Mouse (Mus musculus) liver, embryonic 14.5 days (tissue): ENCODE results near the gene Syt5. TPM values are rescaled to one million over a fixed set of nuclear protein-coding genes. Genes with fewer than 3 reads are reported as not detected.

Experiments used
- ATAC-seq: fragments of 200-750 bp; cut with Nextera tagmentation; 2 replicates; pipeline ENCODE4 v1.8.0; 2017; ENCODE audit warnings: moderate number of reproducible peaks, mild to moderate bottlenecking, moderate library complexity; ENCODE audit not compliant: insufficient read depth
- DNase-seq, 3 experiments: peaks; one replicate each; pipeline ENCODE4 v3.0.0-alpha.2; 2012 to 2013; ENCODE audit warnings: low read depth in 3 of 3, low spot score in 3 of 3
- H3K27ac ChIP-seq: fragments of 300-500 bp; sonication (generic); 2 replicates; pipeline ENCODE4 v1.5.1; 2014; ENCODE audit warnings: moderate library complexity, mild to moderate bottlenecking, control low read depth, inconsistent platforms
- H3K27me3 ChIP-seq: fragments of 300-500 bp; sonication (generic); 2 replicates; pipeline ENCODE4 v1.6.1; 2014; ENCODE audit warnings: mild to moderate bottlenecking, low read length, moderate library complexity; ENCODE audit not compliant: control insufficient read depth, insufficient read depth
- H3K36me3 ChIP-seq: fragments of 300-500 bp; sonication (generic); replicated peaks from 2 replicates; pipeline ENCODE4 v1.6.1; 2014; ENCODE audit warnings: low read depth; ENCODE audit not compliant: control insufficient read depth, insufficient read depth
- H3K4me1 ChIP-seq, 2 experiments: fragments of 200-500 bp in 1 of 2; fragments of 300-500 bp in 1 of 2; sonication (generic) in 1 of 2; replicated peaks; 2 replicates each; pipeline ENCODE4 v1.6.1; 2012 to 2014; ENCODE audit warnings: antibody characterized with exemption in 1 of 2, inconsistent platforms in 1 of 2, low read length in 1 of 2; ENCODE audit not compliant: control insufficient read depth in 2 of 2, insufficient read depth in 2 of 2
- H3K4me2 ChIP-seq: fragments of 300-500 bp; sonication (generic); 2 replicates; pipeline ENCODE4 v1.6.1; 2014; ENCODE audit warnings: low read depth, mild to moderate bottlenecking, control low read depth, moderate library complexity
- H3K4me3 ChIP-seq, 2 experiments: fragments of 200-500 bp in 1 of 2; fragments of 300-500 bp in 1 of 2; sonication (generic) in 1 of 2; 2 replicates each; pipeline ENCODE4 v1.5.1; 2012 to 2014; ENCODE audit warnings: low read depth in 2 of 2, low read length in 2 of 2, mild to moderate bottlenecking in 2 of 2, control low read depth in 1 of 2, inconsistent platforms in 1 of 2, moderate library complexity in 1 of 2; ENCODE audit not compliant: insufficient read depth in 1 of 2
- H3K9ac ChIP-seq: fragments of 300-500 bp; sonication (generic); replicated peaks from 2 replicates; pipeline ENCODE4 v1.6.1; 2014; ENCODE audit warnings: mild to moderate bottlenecking, control low read depth, moderate library complexity
- H3K9me3 ChIP-seq: fragments of 300-500 bp; sonication (generic); 2 replicates; pipeline ENCODE4 v1.6.1; 2016; ENCODE audit warnings: low read length, mixed read lengths; ENCODE audit not compliant: control insufficient read depth
- CTCF ChIP-seq: IDR thresholded peaks from 2 replicates; pipeline ENCODE4 v1.5.1; 2016; ENCODE audit warnings: antibody characterized with exemption, low read depth, control low read depth
- EP300 ChIP-seq: IDR thresholded peaks from 2 replicates; pipeline ENCODE4 v1.6.1; 2016; ENCODE audit warnings: antibody characterized with exemption, low read depth
- WGBS: fragments of 180-500 bp; shearing (Covaris S2); extraction: QIAGEN DNeasy Blood & Tissue Kit; methylation state at CpG from one replicate; pipeline ENCODE4 v1.1.7; 2014; ENCODE audit not compliant: insufficient replicate concordance; 5-methylcytosine and 5-hydroxymethylcytosine counted together
- microRNA-seq: library from miRNA; unstranded; fragments of <30 nt; microRNA quantifications from one replicate; pipeline ENCODE4, GENCODE M21; 2016
- polyA plus RNA-seq, 2 experiments: library from polyadenylated mRNA; depleted of rRNA in 1 of 2; stranded (reverse) in 1 of 2; unstranded in 1 of 2; fragments of >200 nt; fragmentation: Nextera tagmentation in 1 of 2; extraction: Ambion mirVana in 1 of 2; gene quantifications; 2 replicates each; pipeline versions ENCODE4 v1.2.1 to v1.2.3; 2012 to 2014

The Syt5 gene
- polyA plus RNA-seq, 2 experiments = 0.22 to 0.81 TPM

GRCm38 (mm10) chr7:4492284-4493224, 54.8 kb downstream of the Syt5 start:
- DNase-seq = no peak
- H3K27me3 ChIP-seq = no peaks in the 10 kb centered on the region
- H3K4me2 ChIP-seq = no peak overlapping the region
- no peak overlapping the region for H3K4me3 ChIP-seq
- peaks cover 22% of the 10 kb centered on the region for H3K36me3 ChIP-seq
- peaks cover 13 to 33% of the 10 kb centered on the region in 2 experiments for H3K4me1 ChIP-seq
- no peak overlapping the region for H3K9ac ChIP-seq
- 63% methylated on average over 13 of the region's 13 CpGs for WGBS
- no peak for TF ChIP-seq EP300
- no peak for TF ChIP-seq CTCF
- H3K9me3 ChIP-seq = no peaks in the 10 kb centered on the region
- 0 out of 2 replicates have a peak, but pooled peaks have one; percentile 14 for ATAC-seq
- H3K27ac ChIP-seq = no peak overlapping the region

- H3K4me1 ChIP-seq = peaks cover 13 to 33% of the 10 kb centered on the region in 2 experiments
- no peak overlapping the region for H3K4me3 ChIP-seq
- 49% methylated on average over 6 of the region's 6 CpGs for WGBS
- DNase-seq (no peak), ATAC-seq (no peak)
- H3K4me2 ChIP-seq = no peak overlapping the region
- H3K9me3 ChIP-seq = no peaks in the 10 kb centered on the region
- peaks cover 14% of the 10 kb centered on the region for H3K36me3 ChIP-seq
- H3K9ac ChIP-seq = no peak overlapping the region
- H3K27ac ChIP-seq = no peak overlapping the region
- no peaks in the 10 kb centered on the region for H3K27me3 ChIP-seq
- TF ChIP-seq CTCF (no peak), EP300 (no peak)
Measured at GRCm38 (mm10) chr7:4491308-4491707, 56.0 kb downstream of the Syt5 start.

Small RNA genes lying within 50 kb of the gene (microRNA-seq; reads per million reads assigned to microRNA genes)
- not detected for gene Gm23577

Other genes with a start within 250 kb of the Syt5 start
- gene Ncr1, start 209.8 kb downstream of the Syt5 start, polyA plus RNA-seq (2012; rRNA removed) = 0.03 TPM in 1 of 2 replicates, not detected in the other
- not detected in 2 replicates for gene Ncr1, start 209.8 kb downstream of the Syt5 start, polyA plus RNA-seq (2014; fragmentation: Nextera tagmentation; extraction: Ambion mirVana)
- gene Gp6, start 149.8 kb downstream of the Syt5 start, polyA plus RNA-seq (2012; rRNA removed) = 1.1 TPM in 2 replicates
- 3.6 and 4.6 TPM in 2 replicates for gene Gp6, start 149.8 kb downstream of the Syt5 start, polyA plus RNA-seq (2014; fragmentation: Nextera tagmentation; extraction: Ambion mirVana)
- 3.1 and 4.0 TPM in 2 replicates for gene Rdh13, start 101.9 kb downstream of the Syt5 start, polyA plus RNA-seq (2012; rRNA removed)
- 5.2 and 5.6 TPM in 2 replicates for gene Rdh13, start 101.9 kb downstream of the Syt5 start, polyA plus RNA-seq (2014; fragmentation: Nextera tagmentation; extraction: Ambion mirVana)
- 1.0 and 1.6 TPM in 2 replicates for gene Eps8l1, start 86.9 kb downstream of the Syt5 start, polyA plus RNA-seq (2012; rRNA removed)
- gene Eps8l1, start 86.9 kb downstream of the Syt5 start, polyA plus RNA-seq (2014; fragmentation: Nextera tagmentation; extraction: Ambion mirVana) = 0.10 and 1.2 TPM in 2 replicates
- gene Ppp1r12c, start 45.9 kb downstream of the Syt5 start, polyA plus RNA-seq (2012; rRNA removed) = 16.2 and 22.2 TPM in 2 replicates
- 15.6 and 22.2 TPM in 2 replicates for gene Ppp1r12c, start 45.9 kb downstream of the Syt5 start, polyA plus RNA-seq (2014; fragmentation: Nextera tagmentation; extraction: Ambion mirVana)
- gene Tnnt1, start 31.2 kb downstream of the Syt5 start, polyA plus RNA-seq (2012; rRNA removed) = 2.0 and 4.0 TPM in 2 replicates
- 2.6 and 3.3 TPM in 2 replicates for gene Tnnt1, start 31.2 kb downstream of the Syt5 start, polyA plus RNA-seq (2014; fragmentation: Nextera tagmentation; extraction: Ambion mirVana)
- 0.30 and 0.35 TPM in 2 replicates for gene Tnni3, start 23.3 kb downstream of the Syt5 start, polyA plus RNA-seq (2012; rRNA removed)
- gene Tnni3, start 23.3 kb downstream of the Syt5 start, polyA plus RNA-seq (2014; fragmentation: Nextera tagmentation; extraction: Ambion mirVana) = 0.45 TPM in 1 of 2 replicates, not detected in the other
- 0.39 and 0.42 TPM in 2 replicates for gene Dnaaf3, start 15.1 kb downstream of the Syt5 start, polyA plus RNA-seq (2012; rRNA removed)
- 0.09 TPM in 1 of 2 replicates, not detected in the other for gene Dnaaf3, start 15.1 kb downstream of the Syt5 start, polyA plus RNA-seq (2014; fragmentation: Nextera tagmentation; extraction: Ambion mirVana)
- gene Ptprh, start 56.5 kb upstream of the Syt5 start, polyA plus RNA-seq (2012; rRNA removed) = not detected in 2 replicates
- gene Ptprh, start 56.5 kb upstream of the Syt5 start, polyA plus RNA-seq (2014; fragmentation: Nextera tagmentation; extraction: Ambion mirVana) = not detected in 2 replicates
- gene Tmem86b, start 83.9 kb upstream of the Syt5 start, polyA plus RNA-seq (2012; rRNA removed) = 36.4 and 51.0 TPM in 2 replicates
- gene Tmem86b, start 83.9 kb upstream of the Syt5 start, polyA plus RNA-seq (2014; fragmentation: Nextera tagmentation; extraction: Ambion mirVana) = 30.5 and 32.9 TPM in 2 replicates
- gene Ppp6r1, start 111.5 kb upstream of the Syt5 start, polyA plus RNA-seq (2012; rRNA removed) = 30.8 and 33.6 TPM in 2 replicates
- 4.3 and 5.1 TPM in 2 replicates for gene Ppp6r1, start 111.5 kb upstream of the Syt5 start, polyA plus RNA-seq (2014; fragmentation: Nextera tagmentation; extraction: Ambion mirVana)
- gene Hspbp1, start 137.5 kb upstream of the Syt5 start, polyA plus RNA-seq (2012; rRNA removed) = 28.2 and 38.5 TPM in 2 replicates
- 56.7 and 60.6 TPM in 2 replicates for gene Hspbp1, start 137.5 kb upstream of the Syt5 start, polyA plus RNA-seq (2014; fragmentation: Nextera tagmentation; extraction: Ambion mirVana)
- gene Brsk1, start 143.1 kb upstream of the Syt5 start, polyA plus RNA-seq (2012; rRNA removed) = 0.39 and 0.54 TPM in 2 replicates
- gene Brsk1, start 143.1 kb upstream of the Syt5 start, polyA plus RNA-seq (2014; fragmentation: Nextera tagmentation; extraction: Ambion mirVana) = not detected in 2 replicates
- gene Tmem150b, start 177.7 kb upstream of the Syt5 start, polyA plus RNA-seq (2012; rRNA removed) = 0.31 TPM in 2 replicates
- 0.18 TPM in 1 of 2 replicates, not detected in the other for gene Tmem150b, start 177.7 kb upstream of the Syt5 start, polyA plus RNA-seq (2014; fragmentation: Nextera tagmentation; extraction: Ambion mirVana)
- gene Kmt5c, start 192.6 kb upstream of the Syt5 start, polyA plus RNA-seq (2012; rRNA removed) = 75.7 and 78.7 TPM in 2 replicates
- 37.8 and 44.7 TPM in 2 replicates for gene Kmt5c, start 192.6 kb upstream of the Syt5 start, polyA plus RNA-seq (2014; fragmentation: Nextera tagmentation; extraction: Ambion mirVana)
- 111 and 119 TPM in 2 replicates for gene Cox6b2, start 205.6 kb upstream of the Syt5 start, polyA plus RNA-seq (2012; rRNA removed)
- gene Cox6b2, start 205.6 kb upstream of the Syt5 start, polyA plus RNA-seq (2014; fragmentation: Nextera tagmentation; extraction: Ambion mirVana) = 81.9 and 88.1 TPM in 2 replicates
- gene Fam71e2, start 223.8 kb upstream of the Syt5 start, polyA plus RNA-seq (2012; rRNA removed) = not detected in 2 replicates
- not detected in 2 replicates for gene Fam71e2, start 223.8 kb upstream of the Syt5 start, polyA plus RNA-seq (2014; fragmentation: Nextera tagmentation; extraction: Ambion mirVana)
- gene Il11, start 235.3 kb upstream of the Syt5 start, polyA plus RNA-seq (2012; rRNA removed) = 0.03 and 0.09 TPM in 2 replicates
- gene Il11, start 235.3 kb upstream of the Syt5 start, polyA plus RNA-seq (2014; fragmentation: Nextera tagmentation; extraction: Ambion mirVana) = not detected in 2 replicates
- gene Tmem190, start 235.4 kb upstream of the Syt5 start, polyA plus RNA-seq (2012; rRNA removed) = not detected in 2 replicates
- gene Tmem190, start 235.4 kb upstream of the Syt5 start, polyA plus RNA-seq (2014; fragmentation: Nextera tagmentation; extraction: Ambion mirVana) = not detected in 2 replicates
- gene Tmem238, start 242.1 kb upstream of the Syt5 start, polyA plus RNA-seq (2012; rRNA removed) = 7.5 and 8.2 TPM in 2 replicates
- gene Tmem238, start 242.1 kb upstream of the Syt5 start, polyA plus RNA-seq (2014; fragmentation: Nextera tagmentation; extraction: Ambion mirVana) = 5.4 and 5.8 TPM in 2 replicates
- 237 and 307 TPM in 2 replicates for gene Rpl28, start 245.3 kb upstream of the Syt5 start, polyA plus RNA-seq (2012; rRNA removed)
- gene Rpl28, start 245.3 kb upstream of the Syt5 start, polyA plus RNA-seq (2014; fragmentation: Nextera tagmentation; extraction: Ambion mirVana) = 185 and 186 TPM in 2 replicates